Mouse (Mus musculus): ENCODE measurements around the gene Rai1. TPM values are rescaled to one million over a fixed set of nuclear protein-coding genes. Genes with fewer than 3 reads are reported as not detected.

The Rai1 gene
- polyA plus RNA-seq, 2 experiments = 4.5 to 7.2 TPM

- Histone ChIP-seq H3K9ac (replicated peaks) (no peak overlapping the region), H3K4me2 (ENCODE audit: low read depth) (no peak overlapping the region), H3K36me3 (replicated peaks; ENCODE audit: control insufficient read depth, insufficient read depth, low read depth) (peaks cover 33% of the 10 kb centered on the region), H3K27me3 (ENCODE audit: control insufficient read depth, insufficient read depth, low read length) (no peaks in the 10 kb centered on the region), H3K27ac (no peak overlapping the region), H3K9me3 (ENCODE audit: control insufficient read depth, low read length) (no peaks in the 10 kb centered on the region), H3K4me3 (ENCODE audit: insufficient read depth in 1 of 2, low read depth in 2 of 2, low read length in 2 of 2) (no peak overlapping the region), H3K4me1 (replicated peaks; ENCODE audit: control insufficient read depth in 2 of 2, insufficient read depth in 2 of 2, low read length in 1 of 2) (no peaks in the 10 kb centered on the region)
- TF ChIP-seq CTCF (IDR thresholded peaks at IDR 0.05; ENCODE audit: low read depth) (no peak), EP300 (IDR thresholded peaks at IDR 0.05; ENCODE audit: low read depth) (no peak)
- 82% methylated on average over 24 of the region's 24 CpGs for WGBS (ENCODE audit: insufficient replicate concordance)
- no peak for ATAC-seq (ENCODE audit: insufficient read depth)
- DNase-seq (ENCODE audit: low read depth in 3 of 3, low spot score in 3 of 3) = no peak
Observed at GRCm38 (mm10) chr11:60197998-60198619, 93.3 kb downstream of the Rai1 start.

- H3K27me3 ChIP-seq (ENCODE audit: control insufficient read depth, insufficient read depth, low read length) = no peaks in the 10 kb centered on the region
- ATAC-seq (ENCODE audit: insufficient read depth) (no peak), DNase-seq (ENCODE audit: low read depth in 3 of 3, low spot score in 3 of 3) (no peak)
- H3K4me3 ChIP-seq (ENCODE audit: insufficient read depth in 1 of 2, low read depth in 2 of 2, low read length in 2 of 2) = no peak overlapping the region
- WGBS (ENCODE audit: insufficient replicate concordance) = 82% methylated on average over 12 of the region's 12 CpGs
- H3K4me2 ChIP-seq (ENCODE audit: low read depth) = no peak overlapping the region
- no peak overlapping the region for H3K27ac ChIP-seq
- no peak overlapping the region for H3K9ac ChIP-seq (replicated peaks)
- peaks cover 39% of the 10 kb centered on the region for H3K36me3 ChIP-seq (replicated peaks; ENCODE audit: control insufficient read depth, insufficient read depth, low read depth)
- no peak for TF ChIP-seq CTCF (IDR thresholded peaks at IDR 0.05; ENCODE audit: low read depth)
- no peak for TF ChIP-seq EP300 (IDR thresholded peaks at IDR 0.05; ENCODE audit: low read depth)
- H3K4me1 ChIP-seq (replicated peaks; ENCODE audit: control insufficient read depth in 2 of 2, insufficient read depth in 2 of 2, low read length in 1 of 2) = no peaks in the 10 kb centered on the region
- no peaks in the 10 kb centered on the region for H3K9me3 ChIP-seq (ENCODE audit: control insufficient read depth, low read length)
Observed at GRCm38 (mm10) chr11:60198651-60199050, 93.8 kb downstream of the Rai1 start.

GRCm38 (mm10) chr11:60199702-60200184 is 94.9 kb downstream of the Rai1 start:
- DNase-seq (ENCODE audit: low read depth in 3 of 3, low spot score in 3 of 3) (peak; percentile 67 to 73 (median 70)), ATAC-seq (ENCODE audit: insufficient read depth) (peak; percentile 72)
- no peaks in the 10 kb centered on the region for H3K4me1 ChIP-seq (replicated peaks; ENCODE audit: control insufficient read depth in 2 of 2, insufficient read depth in 2 of 2, low read length in 1 of 2)
- no peaks in the 10 kb centered on the region for H3K9me3 ChIP-seq (ENCODE audit: control insufficient read depth, low read length)
- WGBS (ENCODE audit: insufficient replicate concordance) = 25% methylated on average over 18 of the region's 18 CpGs
- peaks cover 49% of the 10 kb centered on the region for H3K36me3 ChIP-seq (replicated peaks; ENCODE audit: control insufficient read depth, insufficient read depth, low read depth)
- no peak overlapping the region for H3K9ac ChIP-seq (replicated peaks)
- TF ChIP-seq CTCF (IDR thresholded peaks at IDR 0.05; ENCODE audit: low read depth) = peak; percentile 99
- TF ChIP-seq EP300 (IDR thresholded peaks at IDR 0.05; ENCODE audit: low read depth) = no peak
- H3K27me3 ChIP-seq (ENCODE audit: control insufficient read depth, insufficient read depth, low read length) = no peaks in the 10 kb centered on the region
- H3K4me3 ChIP-seq (ENCODE audit: insufficient read depth in 1 of 2, low read depth in 2 of 2, low read length in 2 of 2) = no peak overlapping the region
- no peak overlapping the region for H3K27ac ChIP-seq
- H3K4me2 ChIP-seq (ENCODE audit: low read depth) = no peak overlapping the region

GRCm38 (mm10) chr11:60200384-60200783 is 95.6 kb downstream of the Rai1 start:
- whole genome bisulfite sequencing (ENCODE audit: insufficient replicate concordance) = 78% methylated on average over 11 of the region's 11 CpGs
- Histone ChIP-seq H3K9me3 (ENCODE audit: control insufficient read depth, low read length) (no peaks in the 10 kb centered on the region), H3K9ac (replicated peaks) (no peak overlapping the region), H3K27ac (no peak overlapping the region), H3K4me1 (replicated peaks; ENCODE audit: control insufficient read depth in 2 of 2, insufficient read depth in 2 of 2, low read length in 1 of 2) (no peaks in the 10 kb centered on the region), H3K4me2 (ENCODE audit: low read depth) (no peak overlapping the region), H3K27me3 (ENCODE audit: control insufficient read depth, insufficient read depth, low read length) (no peaks in the 10 kb centered on the region), H3K4me3 (ENCODE audit: insufficient read depth in 1 of 2, low read depth in 2 of 2, low read length in 2 of 2) (no peak overlapping the region), H3K36me3 (replicated peaks; ENCODE audit: control insufficient read depth, insufficient read depth, low read depth) (peaks cover 53% of the 10 kb centered on the region)
- ATAC-seq (ENCODE audit: insufficient read depth) (no peak), DNase-seq (ENCODE audit: low read depth in 3 of 3, low spot score in 3 of 3) (no peak)
- no peak for TF ChIP-seq EP300 (IDR thresholded peaks at IDR 0.05; ENCODE audit: low read depth)
- no peak for TF ChIP-seq CTCF (IDR thresholded peaks at IDR 0.05; ENCODE audit: low read depth)

- Histone ChIP-seq H3K9ac (replicated peaks) (no peak overlapping the region), H3K27me3 (ENCODE audit: control insufficient read depth, insufficient read depth, low read length) (no peaks in the 10 kb centered on the region), H3K4me2 (ENCODE audit: low read depth) (no peak overlapping the region), H3K4me1 (replicated peaks; ENCODE audit: control insufficient read depth in 2 of 2, insufficient read depth in 2 of 2, low read length in 1 of 2) (no peaks in the 10 kb centered on the region; a peak in 2 of 4 replicates), H3K27ac (no peak overlapping the region), H3K9me3 (ENCODE audit: control insufficient read depth, low read length) (no peaks in the 10 kb centered on the region), H3K4me3 (ENCODE audit: insufficient read depth in 1 of 2, low read depth in 2 of 2, low read length in 2 of 2) (no peak overlapping the region), H3K36me3 (replicated peaks; ENCODE audit: control insufficient read depth, insufficient read depth, low read depth) (peaks cover 71% of the 10 kb centered on the region)
- DNase-seq (ENCODE audit: low read depth in 3 of 3, low spot score in 3 of 3) = no peak
- TF ChIP-seq EP300 (IDR thresholded peaks at IDR 0.05; ENCODE audit: low read depth) = no peak
- TF ChIP-seq CTCF (IDR thresholded peaks at IDR 0.05; ENCODE audit: low read depth) = no peak
- ATAC-seq (ENCODE audit: insufficient read depth) = no peak
- 86% methylated on average over 26 of the region's 26 CpGs for WGBS (ENCODE audit: insufficient replicate concordance)
Observed at GRCm38 (mm10) chr11:60202710-60203638, 98.2 kb downstream of the Rai1 start.
